Mouse (Mus musculus): ENCODE results near the gene Tnfrsf1a.

Tnfrsf1a gene

DNA sequence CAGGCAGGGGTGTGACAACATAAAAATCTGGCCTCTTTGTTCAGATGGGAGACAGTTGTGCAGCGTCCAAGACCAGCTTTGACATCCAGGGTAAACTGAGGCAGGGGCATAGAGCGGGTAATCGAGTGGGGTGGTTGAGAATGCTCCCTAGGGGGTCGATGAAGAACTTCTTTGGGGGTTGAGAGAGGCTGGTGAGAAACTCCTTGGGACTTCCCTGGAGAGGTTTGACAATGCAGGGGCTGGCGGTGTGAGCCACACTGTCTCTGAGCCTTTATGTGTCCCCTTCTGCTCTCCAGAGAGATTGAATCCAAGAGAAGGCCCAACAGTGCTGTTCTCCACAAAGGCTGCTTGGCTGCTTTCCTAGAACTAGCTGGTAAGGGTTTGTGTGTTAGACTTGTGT, 40.7 kb downstream of the Tnfrsf1a start:
- DNase-seq = no peak

DNA sequence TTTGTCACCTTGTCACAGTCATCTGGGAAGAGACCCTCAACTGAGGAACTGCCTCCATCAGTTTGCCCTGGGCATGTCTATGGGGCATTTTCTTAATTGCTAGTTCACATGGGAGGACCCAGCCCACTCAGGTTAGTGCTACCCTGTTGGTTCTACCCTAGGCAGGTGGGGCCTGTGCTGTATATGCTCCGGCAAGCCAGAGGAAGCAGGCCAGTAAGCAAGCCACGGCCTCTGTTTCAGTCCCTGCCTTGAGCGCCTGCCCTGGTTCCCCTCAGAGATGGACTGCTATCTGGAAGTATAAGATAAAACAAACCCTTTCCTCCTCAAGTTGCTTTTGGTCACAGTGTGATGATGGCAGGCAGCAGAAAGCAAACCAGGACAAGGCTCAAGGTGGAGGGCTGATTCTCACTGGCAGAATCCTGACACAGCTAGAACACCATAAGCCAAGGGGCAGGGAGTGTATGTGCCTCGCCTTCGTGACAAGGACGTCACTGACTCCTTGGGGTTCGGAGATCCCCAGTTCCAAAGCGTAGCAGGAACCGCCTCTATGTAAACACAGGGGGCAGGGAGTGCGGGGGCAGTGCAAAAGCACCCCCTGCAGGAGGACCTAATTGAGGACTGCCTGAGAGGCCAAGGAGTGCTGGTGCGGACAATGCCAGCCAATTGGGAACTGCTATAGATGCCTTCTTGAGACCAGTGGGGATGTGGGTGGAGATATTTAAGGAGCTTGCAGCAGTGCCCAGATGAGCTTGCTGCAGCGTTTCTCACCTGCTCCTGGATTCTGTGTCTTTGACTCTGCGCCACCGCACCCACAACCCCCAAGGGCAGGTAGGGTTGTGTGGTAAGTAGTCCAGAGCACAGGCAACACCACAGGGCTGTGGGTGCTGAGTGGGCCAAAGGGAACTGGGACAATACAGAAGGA, 56.6 kb downstream of the Tnfrsf1a start:
- no peak for DNase-seq

DNA sequence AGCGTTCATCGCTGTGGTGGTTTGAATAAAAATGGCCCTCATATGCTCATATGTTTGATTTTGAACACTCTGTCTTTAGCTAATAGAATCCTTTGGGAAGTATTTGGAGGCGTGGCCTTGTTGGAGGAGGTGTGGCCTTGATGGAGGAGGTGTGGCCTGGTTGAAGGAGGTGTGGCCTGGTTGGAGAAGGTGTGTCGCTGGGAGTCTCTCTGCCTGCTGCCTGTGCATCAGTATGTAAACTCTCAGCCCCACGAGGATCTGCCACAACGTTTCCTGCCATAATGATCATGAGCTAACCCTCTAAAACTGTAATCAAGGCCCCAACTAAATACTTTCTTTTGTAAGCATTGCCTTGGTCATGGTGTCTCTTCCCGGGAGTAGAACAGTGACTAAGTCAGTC, 58.1 kb downstream of the Tnfrsf1a start:
- DNase-seq = no peak

DNA sequence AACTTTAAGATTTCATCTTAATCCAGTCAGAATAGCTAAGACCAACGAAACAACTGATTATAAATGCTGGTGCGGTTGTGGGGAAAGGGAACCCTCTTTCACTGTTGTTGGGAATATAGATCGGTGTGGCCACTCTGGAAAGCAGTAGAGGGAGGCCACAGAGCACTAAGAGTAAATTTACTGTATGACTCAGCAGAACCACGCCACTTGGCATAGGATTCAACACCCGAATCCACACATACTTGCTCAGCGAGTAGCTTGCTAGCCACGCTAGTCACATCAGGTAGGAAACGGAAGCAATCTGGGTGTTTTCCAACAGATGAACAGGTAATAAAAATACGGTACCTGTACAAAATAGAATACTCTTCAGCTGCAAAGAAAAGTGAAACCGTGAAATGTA, 58.5 kb downstream of the Tnfrsf1a start:
- no peak for DNase-seq

DNA sequence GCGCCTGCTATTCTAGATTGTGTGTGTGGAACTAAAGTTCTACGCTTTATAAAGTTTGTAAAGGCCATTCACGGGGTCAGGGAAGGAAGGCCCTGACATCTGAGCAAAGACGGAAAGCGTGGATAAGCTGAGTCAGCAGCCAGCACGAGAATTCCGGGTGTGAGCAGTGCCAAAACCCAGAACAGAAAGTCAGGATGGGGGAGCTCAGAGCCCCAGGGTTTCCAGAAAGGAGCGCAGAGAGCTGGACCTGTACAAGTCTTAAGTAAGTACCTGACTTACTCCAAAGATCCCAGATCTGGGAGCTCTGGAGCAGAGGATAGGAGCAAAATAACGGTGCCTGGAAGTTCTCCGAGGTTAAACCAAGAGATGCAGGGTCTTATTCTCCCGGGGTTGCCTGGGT, 61.4 kb downstream of the Tnfrsf1a start:
- no peak for DNase-seq

DNA sequence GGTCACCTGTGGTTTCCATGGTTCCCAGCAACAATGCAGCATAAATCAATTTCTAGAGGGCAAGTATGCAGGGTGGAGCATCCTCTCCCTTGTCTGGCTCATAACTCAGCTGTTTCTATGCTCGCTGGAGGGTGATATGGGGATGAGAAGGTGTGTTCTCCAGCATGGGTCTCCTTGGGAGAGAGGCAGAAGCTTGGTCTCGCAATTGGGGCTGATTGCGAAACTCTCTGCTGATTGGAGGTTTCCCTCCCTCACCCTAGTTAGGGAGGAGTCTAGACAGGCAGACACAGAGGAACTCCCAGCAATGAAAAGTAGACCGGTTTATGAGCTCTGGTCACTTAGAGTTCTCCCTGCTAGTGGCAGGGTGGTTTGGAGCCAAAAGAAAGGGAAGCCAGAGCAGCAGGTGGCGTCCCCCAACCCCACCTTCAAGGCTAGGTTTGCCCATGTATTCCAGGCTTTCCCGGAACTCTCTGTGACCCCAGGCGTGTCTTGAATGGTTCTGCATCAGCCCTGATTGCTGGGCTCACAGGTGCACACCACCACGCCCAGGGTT, 61.9 kb downstream of the Tnfrsf1a start:
- no peak for DNase-seq

DNA sequence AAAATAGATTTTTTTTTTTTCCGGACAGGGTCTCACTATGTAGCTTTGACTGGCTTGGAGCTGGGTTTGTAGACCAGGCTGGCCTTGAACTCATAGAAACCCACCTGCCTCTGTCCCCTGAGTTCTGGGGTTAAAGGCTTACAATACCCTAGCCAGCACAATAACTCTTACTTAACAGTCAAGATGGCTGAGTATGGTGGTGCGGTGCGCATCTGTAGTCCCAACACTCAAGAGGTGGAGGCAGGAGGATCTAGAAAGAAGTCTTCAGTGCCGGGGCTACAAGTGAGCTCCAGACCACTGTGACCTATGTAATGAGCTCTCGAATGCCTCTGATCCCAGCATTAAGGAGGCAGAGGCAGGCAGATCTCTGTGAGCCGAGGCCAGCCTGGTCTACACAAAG, 62.5 kb downstream of the Tnfrsf1a start:
- no peak for DNase-seq
